Mouse (Mus musculus) macrophage (primary cell): ENCODE measurements around the gene Xpo6. TPM values are rescaled to one million over a fixed set of nuclear protein-coding genes. Genes with fewer than 3 reads are reported as not detected.

Experiments
- H3K27ac ChIP-seq: fragments of 350-480 bp; formaldehyde crosslinking; 2 replicates; pipeline ENCODE4 v1.9.0; 2021
- H3K36me3 ChIP-seq: fragments of 350-480 bp; formaldehyde crosslinking; 2 replicates; pipeline ENCODE4 v1.9.0; 2021; ENCODE audit errors: inconsistent target
- H3K4me3 ChIP-seq: fragments of 350-480 bp; formaldehyde crosslinking; 2 replicates; pipeline ENCODE4 v1.9.0; 2021; ENCODE audit errors: inconsistent target
- H3K79me2 ChIP-seq: fragments of 350-480 bp; formaldehyde crosslinking; 2 replicates; pipeline ENCODE4 v1.9.0; 2021; ENCODE audit errors: inconsistent target
- WGBS: methylation state at CpG from one replicate; pipeline ENCODE4 v1.1.7; 2026; ENCODE audit warnings: inconsistent platforms; ENCODE audit not compliant: missing documents; 5-methylcytosine and 5-hydroxymethylcytosine counted together
- polyA plus RNA-seq: library from polyadenylated mRNA; stranded (reverse); fragments of 250-400 nt; gene quantifications from 3 replicates; pipeline ENCODE4 v1.2.4, GENCODE M21; 2018; ENCODE audit warnings: inconsistent platforms

The Xpo6 gene
- polyA plus RNA-seq, 1 experiment from 2014 or later, result 102 TPM

DNA sequence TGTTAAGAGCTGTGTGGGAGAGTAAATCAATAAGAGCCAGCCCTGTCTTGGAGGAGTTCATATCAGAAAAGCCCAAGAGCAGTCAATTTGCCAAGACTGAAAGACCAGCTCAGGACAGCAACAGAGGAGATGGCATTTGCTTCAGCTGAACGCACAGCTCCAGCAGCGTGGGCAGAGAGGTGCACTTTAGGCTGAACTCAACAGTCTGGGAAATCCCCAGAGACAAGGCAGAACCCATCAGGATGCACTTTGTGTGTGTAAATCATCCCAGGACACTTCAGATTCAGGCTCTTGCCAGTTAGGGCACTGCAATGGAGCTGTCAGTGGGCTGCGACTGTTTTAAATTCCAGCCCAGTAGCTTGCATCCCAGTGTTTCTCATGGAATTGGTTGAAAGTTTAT lies 22.5 kb upstream of the Xpo6 start:
- Histone ChIP-seq H3K4me3 (no peak overlapping the region), H3K27ac (no peak overlapping the region), H3K36me3 (no peaks in the 10 kb centered on the region), H3K79me2 (no peaks in the 10 kb centered on the region)
- 98% methylated on average over 3 of the region's 3 CpGs for WGBS

DNA sequence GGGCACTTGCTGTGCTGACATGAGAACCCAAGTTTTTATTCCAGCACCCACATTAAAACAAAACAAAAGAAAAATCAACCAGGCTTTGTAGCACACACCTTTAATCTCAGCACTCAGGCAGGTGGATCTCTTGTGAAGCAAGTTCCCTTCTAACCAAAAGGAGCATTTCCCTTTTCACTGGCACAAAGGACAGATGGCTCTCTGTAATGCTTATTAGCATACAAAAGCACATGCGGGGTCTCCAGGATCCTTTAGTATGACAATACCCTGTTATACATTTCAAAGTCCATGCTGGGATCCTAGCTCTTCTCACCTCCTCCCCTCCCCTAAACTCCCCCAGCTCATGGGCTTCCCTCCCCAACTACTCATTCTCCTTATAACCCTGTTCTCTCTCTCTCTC lies 20.3 kb upstream of the Xpo6 start:
- no peak overlapping the region for H3K4me3 ChIP-seq
- no peak overlapping the region for H3K27ac ChIP-seq
- H3K79me2 ChIP-seq, result no peaks in the 10 kb centered on the region
- WGBS, result 91% methylated on average over 1 of the region's 1 CpGs
- H3K36me3 ChIP-seq, result no peaks in the 10 kb centered on the region

DNA sequence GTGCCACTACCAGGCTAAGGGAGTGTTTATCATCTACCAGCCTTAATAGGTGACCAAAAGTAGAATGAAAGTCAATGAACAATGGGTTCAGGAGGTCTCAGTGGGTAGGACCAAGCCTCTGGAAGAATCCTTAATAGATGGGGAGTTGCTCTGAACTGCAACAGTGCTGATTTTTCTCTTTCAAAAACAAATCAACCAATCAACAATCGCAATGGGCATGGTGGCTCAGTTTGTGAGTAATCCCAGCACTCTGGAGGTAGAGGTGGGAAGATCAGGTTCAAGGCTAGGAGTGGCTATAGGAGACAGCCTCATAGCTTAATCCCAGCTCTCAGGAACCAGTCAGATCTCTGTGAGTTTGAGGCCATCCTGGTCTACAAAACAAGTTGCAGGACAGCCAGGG lies 18.0 kb upstream of the Xpo6 start:
- no peak overlapping the region for H3K4me3 ChIP-seq
- H3K36me3 ChIP-seq, result no peaks in the 10 kb centered on the region
- no peaks in the 10 kb centered on the region for H3K79me2 ChIP-seq
- WGBS, result 100% methylated on average over 1 of the region's 1 CpGs
- H3K27ac ChIP-seq, result no peak overlapping the region

DNA sequence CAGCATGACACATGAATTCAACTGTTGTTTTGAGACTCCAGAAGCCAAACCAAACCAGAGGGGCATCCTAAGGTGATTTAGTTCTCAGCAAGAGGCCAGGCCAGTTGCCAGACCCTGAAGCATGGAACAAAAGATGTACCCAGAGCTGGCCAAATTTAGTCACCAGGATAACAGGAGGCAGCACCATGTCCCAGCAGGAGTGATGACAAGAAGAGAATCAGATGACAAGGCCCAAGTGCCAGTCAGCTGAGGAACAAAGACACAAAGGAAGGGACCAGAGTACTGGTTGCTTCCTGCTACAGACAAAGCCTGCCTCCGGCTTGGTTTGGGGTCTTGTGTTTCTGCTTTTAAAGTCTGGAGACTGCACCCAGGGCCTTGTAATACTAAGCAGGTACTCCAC lies 16.6 kb upstream of the Xpo6 start:
- Histone ChIP-seq H3K4me3 (no peak overlapping the region), H3K36me3 (no peaks in the 10 kb centered on the region), H3K79me2 (no peaks in the 10 kb centered on the region), H3K27ac (no peak overlapping the region)
- 58% methylated on average over 1 of the region's 1 CpGs for WGBS

DNA sequence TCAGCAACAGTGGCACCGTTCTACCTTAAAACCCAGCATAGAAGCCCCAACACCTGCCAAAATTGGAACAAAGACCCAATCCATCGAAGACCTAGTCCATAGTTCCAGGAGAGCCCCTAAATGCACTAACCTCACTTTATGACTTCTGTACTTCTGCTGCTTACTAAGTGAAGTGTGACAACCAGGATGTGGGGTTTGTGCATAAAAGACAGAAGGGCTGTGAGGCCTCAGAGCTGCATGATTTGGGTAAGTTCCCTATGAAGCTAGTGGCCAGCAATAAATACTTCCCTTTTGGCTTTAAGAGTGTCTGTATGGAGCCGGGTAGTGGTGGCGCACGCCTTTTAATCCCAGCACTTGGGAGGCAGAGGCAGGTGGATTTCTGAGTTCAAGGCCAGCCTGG lies 10.6 kb upstream of the Xpo6 start:
- Histone ChIP-seq H3K27ac (no peak overlapping the region), H3K36me3 (no peaks in the 10 kb centered on the region), H3K4me3 (no peak overlapping the region), H3K79me2 (no peaks in the 10 kb centered on the region)
- 82% methylated on average over 2 of the region's 5 CpGs for WGBS

DNA sequence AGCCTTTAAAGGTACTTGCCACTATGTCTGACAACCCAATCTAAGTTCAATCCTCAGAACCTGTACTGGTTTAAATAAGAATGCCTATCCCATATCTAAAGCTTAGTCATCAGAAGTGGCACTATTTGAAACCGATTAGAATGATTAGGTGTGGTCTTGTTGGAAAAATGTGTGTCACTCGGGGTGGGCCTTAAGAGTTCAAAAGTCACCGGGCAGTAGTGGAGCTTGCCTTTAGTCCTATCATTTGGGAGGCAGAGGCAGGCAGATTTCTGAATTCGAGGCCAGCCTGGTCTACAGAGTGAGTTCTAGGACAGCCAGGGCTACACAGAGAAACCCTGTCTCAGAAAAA lies 670 bp upstream of the Xpo6 start:
- WGBS, result 98% methylated on average over 4 of the region's 4 CpGs
- no peak overlapping the region for H3K27ac ChIP-seq
- peak overlapping the region; percentile 52 for H3K4me3 ChIP-seq
- peaks cover 41% of the 10 kb centered on the region for H3K79me2 ChIP-seq
- no peaks in the 10 kb centered on the region for H3K36me3 ChIP-seq

DNA sequence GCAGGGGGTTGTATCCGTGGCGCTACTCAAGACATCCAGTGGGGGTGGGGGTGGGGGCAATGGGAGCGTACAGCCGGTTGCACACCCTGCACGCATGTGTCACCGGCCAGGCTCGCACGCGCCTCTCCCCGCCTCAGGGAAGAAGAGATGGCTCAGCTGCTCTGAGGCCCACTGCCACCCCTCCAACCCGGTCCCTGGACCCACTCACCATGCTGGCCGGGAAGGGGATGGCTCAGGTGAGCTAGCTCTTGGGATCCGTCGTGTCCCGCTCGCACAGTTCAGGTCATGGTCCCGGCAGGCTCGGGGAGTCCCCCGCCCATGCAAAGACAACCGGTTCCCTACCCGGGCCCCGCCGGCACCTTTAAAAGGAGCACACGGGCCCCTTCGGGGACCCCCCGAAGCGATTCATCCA lies 604 bp downstream of the Xpo6 start:
- under 1% methylated on average over 19 of the region's 27 CpGs for WGBS
- Histone ChIP-seq H3K4me3 (peak overlapping the region; percentile 61), H3K79me2 (peaks cover 53% of the 10 kb centered on the region), H3K27ac (peak overlapping the region; percentile 34), H3K36me3 (no peaks in the 10 kb centered on the region)

DNA sequence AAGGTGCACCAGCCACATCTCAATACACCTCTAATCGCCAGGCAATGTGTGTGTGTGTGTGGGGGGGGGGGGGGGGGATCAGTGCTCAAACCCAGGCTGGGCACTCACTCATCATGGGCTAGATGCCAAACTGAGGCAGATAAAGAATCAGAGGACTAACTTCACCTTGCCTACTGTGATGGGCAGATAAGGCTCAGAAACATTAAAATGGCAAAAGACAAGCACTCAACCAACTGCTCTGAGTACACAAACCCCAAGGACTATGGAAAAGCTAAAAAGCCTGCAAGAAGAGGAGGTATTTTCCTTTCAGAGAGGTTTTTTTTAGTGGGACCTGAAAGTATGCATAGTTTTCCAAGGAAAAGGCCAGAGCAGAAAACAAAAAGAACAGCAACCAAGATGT lies 1.4 kb downstream of the Xpo6 start:
- H3K79me2 ChIP-seq, result peaks cover 61% of the 10 kb centered on the region
- 50% methylated on average over 1 of the region's 1 CpGs for WGBS
- peak overlapping the region; percentile 61 for H3K4me3 ChIP-seq
- H3K27ac ChIP-seq, result no peak overlapping the region
- no peaks in the 10 kb centered on the region for H3K36me3 ChIP-seq

DNA sequence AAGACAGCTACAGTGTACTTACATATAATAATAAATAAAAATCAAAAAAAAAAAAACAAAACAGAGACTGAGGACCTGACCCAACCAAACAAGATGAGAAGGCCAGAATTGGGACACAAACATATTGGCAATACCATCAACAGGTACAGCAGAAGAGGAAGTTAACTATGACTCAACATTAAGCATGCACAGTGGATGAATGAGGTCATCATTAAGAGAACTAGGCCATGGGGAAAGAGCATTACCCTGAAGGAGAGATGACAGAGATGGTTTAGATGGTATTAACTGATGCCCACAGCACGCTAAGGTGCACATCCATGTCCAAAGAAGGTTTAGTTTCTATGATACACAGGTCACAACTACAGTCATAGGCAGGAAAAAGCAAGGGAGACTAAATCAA lies 6.1 kb downstream of the Xpo6 start:
- WGBS, result 85% methylated on average over 1 of the region's 1 CpGs
- no peaks in the 10 kb centered on the region for H3K36me3 ChIP-seq
- no peak overlapping the region for H3K27ac ChIP-seq
- H3K79me2 ChIP-seq, result peaks cover 100% of the 10 kb centered on the region
- H3K4me3 ChIP-seq, result no peak overlapping the region

DNA sequence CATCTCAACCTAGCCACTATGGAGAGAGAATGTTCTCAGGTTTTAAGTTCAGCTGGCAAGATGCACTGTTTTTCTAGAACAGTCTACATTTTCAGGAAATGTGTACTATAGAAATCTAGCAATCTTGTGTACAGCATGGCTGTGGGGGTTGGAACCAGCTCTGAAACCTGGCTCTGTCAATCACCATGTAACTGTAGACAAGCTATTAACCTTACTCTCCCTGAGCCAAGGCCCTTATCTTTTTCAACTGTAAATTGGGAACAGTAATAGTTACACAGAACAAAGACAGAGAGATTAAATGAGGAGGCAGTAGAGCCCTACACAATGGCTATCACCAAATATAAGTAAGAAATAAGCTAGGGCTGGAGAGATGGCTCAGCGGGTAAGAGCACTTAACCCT lies 8.8 kb downstream of the Xpo6 start:
- WGBS, result 100% methylated on average over 1 of the region's 1 CpGs
- Histone ChIP-seq H3K27ac (no peak overlapping the region), H3K79me2 (peaks cover 100% of the 10 kb centered on the region), H3K4me3 (no peak overlapping the region), H3K36me3 (no peaks in the 10 kb centered on the region)

DNA sequence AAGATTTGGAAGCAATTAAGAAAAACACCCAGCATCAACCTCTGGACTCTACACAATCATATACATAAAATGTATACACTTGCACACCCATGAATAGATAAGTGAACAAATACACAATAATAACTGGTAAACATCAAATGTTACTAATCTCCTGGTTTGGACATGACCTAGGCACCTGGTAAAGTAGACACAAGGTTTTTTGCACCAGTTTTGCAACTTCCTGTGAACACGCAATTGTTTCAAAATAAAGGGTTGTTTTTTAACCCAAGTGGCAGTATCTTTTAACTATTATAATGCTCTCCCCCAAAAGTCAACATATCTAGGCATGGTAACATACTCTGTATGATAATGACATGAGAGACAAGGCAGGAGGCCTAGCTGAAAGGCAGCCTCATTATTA lies 10.8 kb downstream of the Xpo6 start:
- no peak overlapping the region for H3K27ac ChIP-seq
- H3K4me3 ChIP-seq, result no peak overlapping the region
- WGBS, result 25% methylated on average over 1 of the region's 1 CpGs
- H3K79me2 ChIP-seq, result peaks cover 99% of the 10 kb centered on the region
- H3K36me3 ChIP-seq, result no peaks in the 10 kb centered on the region

DNA sequence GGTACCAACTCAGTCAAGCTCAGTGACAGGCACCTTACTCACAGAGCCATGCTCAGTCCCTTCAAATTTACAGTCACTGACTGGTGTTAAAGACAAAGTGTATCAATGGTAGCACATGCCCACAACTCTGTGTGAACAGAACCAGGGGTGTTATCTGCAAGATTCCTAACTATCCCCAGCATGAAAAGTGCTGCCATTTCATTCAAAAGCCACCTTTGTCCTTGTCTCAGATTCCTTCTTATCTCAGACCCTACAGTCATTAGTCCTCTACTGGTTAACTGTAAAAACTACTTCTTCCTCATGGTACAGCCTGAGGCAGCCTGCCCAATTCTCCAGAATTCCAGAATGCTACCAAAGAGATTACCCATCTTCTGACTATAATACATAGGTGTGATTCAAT lies 14.3 kb downstream of the Xpo6 start:
- H3K36me3 ChIP-seq, result no peaks in the 10 kb centered on the region
- peaks cover 99% of the 10 kb centered on the region for H3K79me2 ChIP-seq

DNA sequence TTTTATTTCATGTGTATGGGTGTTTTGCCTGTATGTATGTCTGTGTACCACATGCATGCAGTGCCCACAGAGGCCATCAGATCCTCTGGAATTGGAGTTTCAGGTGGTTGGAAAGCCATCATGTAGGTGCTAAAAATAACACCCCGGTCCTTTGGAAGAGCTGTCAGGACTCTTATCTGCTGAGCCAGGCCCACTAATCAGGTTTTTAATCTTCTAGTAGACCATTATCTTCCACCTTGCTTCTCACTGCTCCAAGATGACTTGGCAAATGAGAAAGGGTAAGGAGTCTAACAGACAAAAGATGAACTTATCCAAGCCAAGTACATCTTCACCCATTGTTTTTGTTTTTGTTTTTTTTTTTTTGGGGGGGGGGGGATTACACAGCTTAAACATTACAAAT lies 16.7 kb downstream of the Xpo6 start:
- Histone ChIP-seq H3K36me3 (no peaks in the 10 kb centered on the region), H3K27ac (no peak overlapping the region), H3K79me2 (peaks cover 99% of the 10 kb centered on the region), H3K4me3 (no peak overlapping the region)
- 56% methylated on average over 1 of the region's 1 CpGs for WGBS

More for the DNA sequence above, 14.3 kb downstream of the Xpo6 start:
- Histone ChIP-seq H3K27ac (no peak overlapping the region), H3K4me3 (no peak overlapping the region)

DNA sequence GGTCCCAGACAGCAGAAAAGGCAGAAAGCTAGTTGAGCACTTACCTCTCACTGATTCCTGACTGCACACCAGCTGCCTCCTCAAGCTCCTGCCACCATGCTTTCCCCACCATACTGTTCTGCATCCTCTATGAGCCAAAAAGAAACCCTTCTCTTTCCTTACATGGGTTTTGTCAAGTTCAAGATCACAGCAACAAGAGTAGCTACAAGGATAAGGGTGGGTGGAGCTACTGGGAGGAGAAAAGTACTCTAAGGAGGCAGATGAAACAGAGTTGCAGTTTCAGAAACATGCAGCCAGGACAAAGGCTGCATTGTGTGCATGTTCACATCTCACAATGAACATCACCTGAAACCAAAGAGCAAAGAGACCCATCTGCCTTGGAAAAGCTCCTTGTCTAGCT lies 18.8 kb downstream of the Xpo6 start:
- peaks cover 99% of the 10 kb centered on the region for H3K79me2 ChIP-seq

DNA sequence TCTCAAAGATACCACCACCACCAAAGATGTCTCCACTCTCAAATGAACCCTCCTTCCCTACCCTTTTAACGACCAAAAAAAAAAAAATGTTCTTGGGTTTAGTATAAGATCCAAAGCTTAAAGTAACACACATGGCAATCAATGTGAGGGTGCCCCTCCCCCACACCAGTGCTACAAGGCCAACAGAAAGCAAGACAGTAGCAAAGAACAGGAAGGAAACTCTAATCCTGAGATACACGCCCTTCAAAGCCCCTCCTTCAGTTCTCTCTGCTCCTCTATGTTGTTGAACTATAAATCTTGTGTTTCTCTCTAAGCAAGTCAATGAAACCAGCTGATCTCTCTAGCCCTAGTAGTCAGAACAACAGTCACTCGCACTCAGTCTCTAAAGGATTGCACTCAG lies 19.3 kb downstream of the Xpo6 start:
- peak overlapping the region; percentile 31 for H3K27ac ChIP-seq
- H3K4me3 ChIP-seq, result no peak overlapping the region
- 29% methylated on average over 3 of the region's 3 CpGs for WGBS
- H3K79me2 ChIP-seq, result peaks cover 99% of the 10 kb centered on the region
- H3K36me3 ChIP-seq, result no peaks in the 10 kb centered on the region

More for the DNA sequence above, 18.8 kb downstream of the Xpo6 start:
- Histone ChIP-seq H3K4me3 (no peak overlapping the region), H3K27ac (peak overlapping the region; percentile 31), H3K36me3 (no peaks in the 10 kb centered on the region)

DNA sequence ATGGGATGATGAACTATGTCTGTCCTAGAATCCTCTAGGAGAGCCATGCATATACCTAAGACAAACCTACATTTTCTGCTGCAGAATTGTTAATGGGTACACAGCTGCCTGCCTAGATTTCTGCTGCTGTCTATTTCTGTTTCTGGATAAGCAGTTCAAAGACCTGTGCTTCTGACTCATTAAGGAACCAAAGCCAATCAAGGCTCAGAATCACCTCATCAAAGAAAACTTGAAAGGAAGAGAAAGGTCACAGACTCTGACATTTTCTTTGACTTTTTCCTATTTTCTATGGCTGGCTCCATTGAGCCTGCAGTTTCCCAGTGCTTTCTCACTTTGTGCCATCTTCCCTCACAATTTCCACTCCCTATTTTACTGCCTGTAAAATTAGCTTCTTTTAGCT lies 21.5 kb downstream of the Xpo6 start:
- Histone ChIP-seq H3K36me3 (0 out of 2 replicates have a peak, but pooled peaks cover 2% of the 10 kb centered on the region), H3K4me3 (no peak overlapping the region), H3K79me2 (peaks cover 100% of the 10 kb centered on the region), H3K27ac (no peak overlapping the region)

DNA sequence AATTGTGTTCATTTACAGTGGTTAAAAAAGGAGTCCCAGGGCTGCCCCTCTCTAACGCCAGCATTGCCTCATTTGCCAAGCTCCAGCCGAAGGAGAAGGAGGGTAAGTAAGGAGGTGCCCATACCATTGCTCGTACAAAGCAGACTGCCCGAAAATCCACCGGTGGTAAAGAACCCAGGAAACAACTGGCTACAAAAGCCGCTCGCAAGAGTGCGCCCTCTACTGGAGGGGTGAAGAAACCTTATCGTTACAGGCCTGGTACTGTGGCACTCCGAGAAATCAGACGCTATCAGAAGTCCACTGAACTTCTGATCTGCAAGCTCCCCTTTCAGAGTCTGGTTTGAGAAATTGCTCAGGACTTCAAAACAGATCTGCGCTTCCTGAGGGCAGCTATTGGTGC lies 24.3 kb downstream of the Xpo6 start:
- peaks cover 100% of the 10 kb centered on the region for H3K79me2 ChIP-seq
- no peak overlapping the region for H3K4me3 ChIP-seq
- H3K36me3 ChIP-seq, result peaks cover 21% of the 10 kb centered on the region; the same call in 1 of the 2 replicates
- no peak overlapping the region for H3K27ac ChIP-seq
- WGBS, result 90% methylated on average over 12 of the region's 12 CpGs
